Mouse (Mus musculus): Measurements from ENCODE around the gene Fam186b. TPM values are rescaled to one million over a fixed set of nuclear protein-coding genes. Genes with fewer than 3 reads are reported as not detected.
A peak's percentile ranks its signal among the peaks of the same experiment; 100 is the strongest.

Gene Fam186b
- total and polyA plus RNA-seq, 3 experiments: 0.11 TPM; not detected in 2

GRCm38 (mm10) chr15:99223585-99224207 is 72.0 kb downstream of the Fam186b start:
- Histone ChIP-seq H3K9ac (ENCODE audit: control insufficient read depth, low read depth, low read length, poor library complexity, severe bottlenecking) (peak overlapping the region; percentile 75), H3K4me1 (ENCODE audit: control insufficient read depth in 1 of 2, insufficient read depth in 2 of 2, low read length in 2 of 2) (peaks cover 3 to 12% of the 10 kb centered on the region in 2 experiments; a peak in 3 of 4 replicates), H3K79me2 (ENCODE audit: control insufficient read depth, insufficient read depth, low read length, poor library complexity) (peaks cover 1% of the 10 kb centered on the region; the same call in 1 of the 2 replicates), H3K36me3 (ENCODE audit: control insufficient read depth in 1 of 2, insufficient read depth in 2 of 2, low read length in 2 of 2) (peaks cover 0 to 8% of the 10 kb centered on the region in 2 experiments; a peak in 2 of 4 replicates), H3K9me3 (replicated peaks; ENCODE audit: insufficient read depth, low read length) (no peaks in the 10 kb centered on the region), H3K4me3 (ENCODE audit: control insufficient read depth in 1 of 2, insufficient read depth in 1 of 2, low read depth in 2 of 2, low read length in 2 of 2) (peak overlapping the region; percentile 56 to 72), H3K27ac (ENCODE audit: control insufficient read depth, low read depth, low read length) (peak overlapping the region; percentile 52), H3K27me3 (ENCODE audit: control insufficient read depth in 1 of 2, insufficient read depth in 2 of 2, low read length in 2 of 2) (peaks cover 7 to 17% of the 10 kb centered on the region in 2 experiments)
- DNase-seq (ENCODE audit: low read depth, low spot score): peak; percentile 78
- TF ChIP-seq MYC (IDR thresholded peaks at IDR 0.05; ENCODE audit: low read depth, low read length) (no peak), ETS1 (IDR thresholded peaks at IDR 0.05; ENCODE audit: low read depth, low read length) (no peak), HCFC1 (IDR thresholded peaks at IDR 0.05; ENCODE audit: low read depth, low read length) (no peak), MAX (IDR thresholded peaks at IDR 0.05; ENCODE audit: low read length) (no peak), ZC3H11A (IDR thresholded peaks at IDR 0.05; ENCODE audit: low read depth, low read length) (no peak), SMC3 (IDR thresholded peaks at IDR 0.05; ENCODE audit: low read depth, low read length) (no peak), NELFE (IDR thresholded peaks at IDR 0.05; ENCODE audit: low read depth, low read length) (peak; percentile 42), TCF12 (IDR thresholded peaks at IDR 0.05; ENCODE audit: low read depth, low read length) (0 out of 2 replicates have a peak, but pooled peaks have one; percentile 4), MEF2A (IDR thresholded peaks at IDR 0.05; ENCODE audit: extremely low read depth, insufficient replicate concordance, low read depth, low read length, poor library complexity, severe bottlenecking) (no peak), E2F4 (IDR thresholded peaks at IDR 0.05; ENCODE audit: borderline replicate concordance, low read depth, low read length) (no peak; the same call in 1 of the 2 replicates), ZMIZ1 (IDR thresholded peaks at IDR 0.05; ENCODE audit: low read depth, low read length) (no peak), MYB (IDR thresholded peaks at IDR 0.05; ENCODE audit: low read depth, low read length) (no peak), ZKSCAN1 (IDR thresholded peaks at IDR 0.05; ENCODE audit: low read depth, low read length) (no peak), JUND (IDR thresholded peaks at IDR 0.05; ENCODE audit: low read depth, low read length) (no peak), BHLHE40 (IDR thresholded peaks at IDR 0.05; ENCODE audit: borderline replicate concordance, low read depth, low read length) (no peak), ELF1 (IDR thresholded peaks at IDR 0.05; ENCODE audit: low read depth, low read length) (no peak), UBTF (IDR thresholded peaks at IDR 0.05; ENCODE audit: borderline replicate concordance, insufficient read depth, low read depth, low read length) (0 out of 2 replicates have a peak, but pooled peaks have one; percentile 51), ZNF384 (IDR thresholded peaks at IDR 0.05; ENCODE audit: low read depth, low read length) (no peak), TBP (IDR thresholded peaks at IDR 0.05; ENCODE audit: low read depth, low read length) (0 out of 2 replicates have a peak, but pooled peaks have one; percentile 27), SIN3A (IDR thresholded peaks at IDR 0.05; ENCODE audit: low read length) (peak; percentile 45), USF1 (IDR thresholded peaks at IDR 0.05; ENCODE audit: low read depth, low read length) (no peak), POLR2AphosphoS2 (IDR thresholded peaks at IDR 0.05; ENCODE audit: low read length) (no peak), GATA1 (IDR thresholded peaks at IDR 0.05; ENCODE audit: low read depth, low read length) (no peak), NRF1 (IDR thresholded peaks at IDR 0.05; ENCODE audit: insufficient read depth, low read depth, low read length, poor library complexity, severe bottlenecking) (no peak), RAD21 (IDR thresholded peaks at IDR 0.05; ENCODE audit: low read depth, low read length) (no peak), CHD1 (IDR thresholded peaks at IDR 0.05; ENCODE audit: low read depth, low read length) (no peak; the same call in 1 of the 2 replicates), CTCF (IDR thresholded peaks at IDR 0.05 in 2 of 3, conservative IDR thresholded peaks at IDR 0.05 in 1 of 3; ENCODE audit: control insufficient read depth in 1 of 3, insufficient read depth in 1 of 3, low read depth in 2 of 3, low read length in 3 of 3, poor library complexity in 1 of 3, severe bottlenecking in 1 of 3) (no peak), EP300 (IDR thresholded peaks at IDR 0.05; ENCODE audit: low read depth in 1 of 2, low read length in 2 of 2) (no peak), MXI1 (IDR thresholded peaks at IDR 0.05; ENCODE audit: low read depth, low read length) (no peak; the same call in 1 of the 2 replicates), GABPA (IDR thresholded peaks at IDR 0.05; ENCODE audit: low read depth, low read length) (no peak), POLR2A (IDR thresholded peaks at IDR 0.05; ENCODE audit: control insufficient read depth in 1 of 2, insufficient read depth in 1 of 2, low read depth in 1 of 2, low read length in 2 of 2, poor library complexity in 1 of 2) (0 out of 4 replicates have a peak, but pooled peaks of 1 of the 2 experiments have one; percentile 2), POLR2AphosphoS5 (IDR thresholded peaks at IDR 0.05; ENCODE audit: borderline replicate concordance, low read depth, low read length) (no peak), USF2 (IDR thresholded peaks at IDR 0.05; ENCODE audit: borderline replicate concordance in 1 of 2, insufficient read depth in 1 of 2, low read depth in 1 of 2, low read length in 2 of 2) (no peak), MAFK (IDR thresholded peaks at IDR 0.05; ENCODE audit: borderline replicate concordance, low read depth, low read length) (no peak), MAZ (IDR thresholded peaks at IDR 0.05; ENCODE audit: low read depth, low read length) (no peak), TAL1 (IDR thresholded peaks at IDR 0.05; ENCODE audit: low read length) (no peak)
